Mouse (Mus musculus): ENCODE measurements at regions not wholly inside any gene's neighbourhood (a gene's known extent, or its start where the extent isn't known, plus 50 kb on each side); places are given as distances from the start of the nearest gene placed in this dataset.

- TF ChIP-seq EP300 (IDR thresholded peaks at IDR 0.05; ENCODE audit: low read depth in 1 of 2, low read length in 2 of 2) (no peak), BHLHE40 (IDR thresholded peaks at IDR 0.05; ENCODE audit: borderline replicate concordance, low read depth, low read length) (no peak)
Observed at GRCm38 (mm10) chr10:70814354-70815131, 158.8 kb upstream of the Phyhipl start.

All from MEL (cell line).